Comparison of ENCODE assay signal across 7 mouse cellular contexts in genomic region chr10:121586675-121587370, GRCm38 (mm10). TPM values are rescaled to one million over a fixed set of nuclear protein-coding genes. Genes with fewer than 3 reads are reported as not detected.
DNase-seq lines count a peak whose midpoint lies in the region; ATAC-seq lines count a peak whose summit lies in the region.

TSS of gene Tbk1 (minus strand) at chr10:121586787.

- peaks cover 17% of the 10 kb centered on the region for H3K36me3 ChIP-seq in intestine, embryonic 16.5 days (ENCODE audit: control insufficient read depth, insufficient read depth, low read length)
- peaks cover 13% of the 10 kb centered on the region for H3K36me3 ChIP-seq in midbrain, embryonic 11.5 days (ENCODE audit: control insufficient read depth, insufficient read depth, low read length)

- ATAC-seq in intestine, embryonic 16.5 days = peak; percentile 98
- peak; percentile 100 for ATAC-seq in midbrain, embryonic 11.5 days (ENCODE audit: low FRiP score)

- H3K4me1 ChIP-seq in intestine, embryonic 16.5 days (ENCODE audit: control insufficient read depth, insufficient read depth, low read length) = 0 out of 2 replicates have a peak, but pooled peaks cover 6% of the 10 kb centered on the region
- peaks cover 4% of the 10 kb centered on the region for H3K4me1 ChIP-seq in midbrain, embryonic 11.5 days (ENCODE audit: control insufficient read depth, insufficient read depth, low read length)

- H3K9ac ChIP-seq in intestine, embryonic 16.5 days (ENCODE audit: low read depth, low read length) = peak within 1 kb of the TSS; percentile 92
- H3K9ac ChIP-seq in midbrain, embryonic 11.5 days (ENCODE audit: low read length) = peak within 1 kb of the TSS; percentile 90

- peak; percentile 92 to 94 for DNase-seq in adrenal gland, adult 18-20 months (ENCODE audit: low spot score in 2 of 2)
- DNase-seq in embryo, embryonic 11 days = peak; percentile 95
- peak; percentile 85 to 91 for DNase-seq in gastrocnemius, postnatal 36 days
- DNase-seq in left cerebral cortex, postnatal 36 days (ENCODE audit: low spot score in 2 of 2) = peak; percentile 92 to 95
- peak; percentile 99 for DNase-seq in midbrain, embryonic 11.5 days (ENCODE audit: low spot score, missing footprints)
- DNase-seq in skeletal muscle tissue, adult 2 months (ENCODE audit: low read depth, low spot score) = peak; percentile 91

- H3K27ac ChIP-seq in intestine, embryonic 16.5 days (ENCODE audit: low read length) = peak within 1 kb of the TSS; percentile 90
- no peak within 1 kb of the TSS for H3K27ac ChIP-seq in midbrain, embryonic 11.5 days (ENCODE audit: low read depth, low read length)

- intact Hi-C loops in gastrocnemius, postnatal 36 days (cut with DNase I) = loop anchor here (5.0 kb wide), 1 partner anchor 35 kb away; no protein-coding TSS in a partner anchor
- intact Hi-C loops in left cerebral cortex, postnatal 36 days (cut with DNase I) = loop anchor here (5.0 kb wide), 1 partner anchor 40 kb away; the partner anchor contains the start of gene Xpot

- H3K4me3 ChIP-seq in intestine, embryonic 16.5 days (ENCODE audit: low read length) = peak within 1 kb of the TSS; percentile 89
- peak within 1 kb of the TSS; percentile 91 for H3K4me3 ChIP-seq in midbrain, embryonic 11.5 days (ENCODE audit: low read depth, low read length)

- no peaks in the 10 kb centered on the region for H3K9me3 ChIP-seq in intestine, embryonic 16.5 days (ENCODE audit: control insufficient read depth, low read length)
- H3K9me3 ChIP-seq in midbrain, embryonic 11.5 days (ENCODE audit: control insufficient read depth, low read length) = no peaks in the 10 kb centered on the region

- peak within 1 kb of the TSS; percentile 58 for H3K4me2 ChIP-seq in intestine, embryonic 16.5 days (ENCODE audit: low read depth, low read length)
- H3K4me2 ChIP-seq in midbrain, embryonic 11.5 days = peak within 1 kb of the TSS; percentile 62

- under 1% methylated on average over 58 of the region's 58 CpGs for WGBS in intestine, embryonic 16.5 days
- under 1% methylated on average over 58 of the region's 58 CpGs for WGBS in midbrain, embryonic 11.5 days

- H3K27me3 ChIP-seq in intestine, embryonic 16.5 days (replicated peaks; ENCODE audit: control insufficient read depth, insufficient read depth, low read length) = no peaks in the 10 kb centered on the region
- H3K27me3 ChIP-seq in midbrain, embryonic 11.5 days (ENCODE audit: control insufficient read depth, insufficient read depth, low read length) = no peaks in the 10 kb centered on the region

RNA-seq across cellular contexts. Expression of gene Tbk1, which starts in this region (rescaled TPM):
- 10 to 100 TPM; 36.7 to 47.6 TPM for total RNA-seq in adrenal gland, adult 18-20 months (2021)
- total RNA-seq in gastrocnemius, postnatal 36 days (2021) = 10 to 100 TPM in 1 of 2 experiments, 1 to 10 TPM in 1; 9.8 to 11.9 TPM
- polyA plus RNA-seq in intestine, embryonic 16.5 days (2015; fragmentation: Nextera tagmentation; extraction: Ambion mirVana) = 36.8 and 38.2 TPM in 2 replicates
- total RNA-seq in left cerebral cortex, postnatal 36 days (2021) = 10 to 100 TPM; 43.9 to 48.7 TPM
- 34.0 and 35.7 TPM in 2 replicates for polyA plus RNA-seq in midbrain, embryonic 11.5 days (2014; fragmentation: Nextera tagmentation; extraction: Ambion mirVana)
